Mouse (Mus musculus) E14TG2a.4 (cell line): ENCODE data around the gene Grk6.

ENCODE experiments used
- H3K27me3 ChIP-seq: 2 replicates; pipeline ENCODE4 v1.6.1; 2014; ENCODE audit warnings: low read length, control low read depth; ENCODE audit not compliant: insufficient read depth
- H3K36me3 ChIP-seq: 2 replicates; pipeline ENCODE4 v1.6.1; 2014; ENCODE audit warnings: low read length, control low read depth; ENCODE audit not compliant: insufficient read depth
- H3K4me1 ChIP-seq: replicated peaks from 2 replicates; pipeline ENCODE4 v1.6.1; 2014; ENCODE audit warnings: low read depth, low read length, control low read depth
- H3K4me3 ChIP-seq: replicated peaks from 2 replicates; pipeline ENCODE4 v1.5.1; 2014; ENCODE audit warnings: mild to moderate bottlenecking, low read length
- H3K9me3 ChIP-seq: 2 replicates; pipeline ENCODE4 v1.6.1; 2014; ENCODE audit warnings: low read length, control low read depth
- CTCF ChIP-seq: conservative IDR thresholded peaks from 2 replicates; pipeline ENCODE4 v1.5.1; 2014; ENCODE audit warnings: low read length
- NANOG ChIP-seq: IDR thresholded peaks from 2 replicates; pipeline ENCODE4 v1.6.1; 2014; ENCODE audit warnings: borderline replicate concordance, low read length, mixed read lengths
- POU5F1 ChIP-seq: IDR thresholded peaks from 2 replicates; pipeline ENCODE4 v1.6.1; 2014; ENCODE audit warnings: low read length, borderline replicate concordance

Grk6 gene

DNA sequence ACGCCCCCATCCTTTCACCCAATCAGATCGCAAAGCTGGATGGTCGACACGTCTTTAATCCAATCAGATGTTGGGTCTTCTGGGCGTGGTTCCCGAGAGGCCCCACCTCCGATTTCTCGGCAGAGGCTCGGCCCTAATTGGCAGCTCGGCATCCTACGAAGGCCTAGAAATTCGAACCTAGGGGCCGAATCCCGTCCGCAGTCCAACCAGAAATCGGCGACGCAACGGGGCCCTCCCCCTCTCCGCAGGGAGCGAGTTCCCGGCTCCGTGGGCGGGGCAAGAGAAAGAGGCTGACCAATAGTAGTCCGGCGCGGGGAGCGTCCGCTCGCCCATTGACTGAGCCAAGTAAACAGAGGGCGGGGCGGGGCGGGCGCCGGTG, at the start of gene Grk6:
Gene Grk6, plus strand, starts transcription at position 136 of the 379 bp plus-strand sequence.
- H3K4me3 ChIP-seq: peak within 1 kb of the TSS; percentile 98
- H3K27me3 ChIP-seq: no peaks in the 10 kb centered on the region
- peaks cover 34% of the 10 kb centered on the region for H3K36me3 ChIP-seq
- TF ChIP-seq POU5F1 (no peak), CTCF (no peak), NANOG (no peak; the same call in 1 of the 2 replicates)
- peaks cover 63% of the 10 kb centered on the region for H3K4me1 ChIP-seq
- peaks cover 5% of the 10 kb centered on the region; the same call in 1 of the 2 replicates for H3K9me3 ChIP-seq

DNA sequence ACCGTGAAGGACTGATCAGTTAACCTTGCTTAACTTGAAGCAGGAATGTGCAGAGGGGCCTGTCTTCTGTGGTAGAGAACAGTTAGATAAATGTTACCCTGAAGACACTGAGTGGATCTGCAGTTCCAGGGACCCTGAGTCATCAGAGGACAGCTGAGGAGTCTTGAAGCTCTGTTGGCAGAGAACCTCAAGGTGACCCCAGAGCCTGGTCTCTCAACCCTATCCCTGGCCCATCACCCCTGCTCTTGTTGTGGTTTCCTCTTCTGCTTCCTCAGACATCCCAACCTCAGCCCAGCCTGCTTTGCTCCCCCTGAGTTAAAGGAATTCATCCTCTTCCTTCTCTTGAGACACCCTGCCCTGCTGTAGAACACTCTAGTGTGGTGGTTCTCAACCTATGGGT, 46.8 kb upstream of the Grk6 start, which contains the start of gene Slc34a1:
Gene Slc34a1, plus strand, starts transcription at position 100 of the 400 bp plus-strand sequence.
- Histone ChIP-seq H3K4me1 (peaks cover 17% of the 10 kb centered on the region), H3K4me3 (no peak within 1 kb of the TSS), H3K27me3 (peaks cover 36% of the 10 kb centered on the region), H3K36me3 (no peaks in the 10 kb centered on the region), H3K9me3 (no peaks in the 10 kb centered on the region)
- TF ChIP-seq POU5F1 (no peak), NANOG (no peak), CTCF (no peak)

DNA sequence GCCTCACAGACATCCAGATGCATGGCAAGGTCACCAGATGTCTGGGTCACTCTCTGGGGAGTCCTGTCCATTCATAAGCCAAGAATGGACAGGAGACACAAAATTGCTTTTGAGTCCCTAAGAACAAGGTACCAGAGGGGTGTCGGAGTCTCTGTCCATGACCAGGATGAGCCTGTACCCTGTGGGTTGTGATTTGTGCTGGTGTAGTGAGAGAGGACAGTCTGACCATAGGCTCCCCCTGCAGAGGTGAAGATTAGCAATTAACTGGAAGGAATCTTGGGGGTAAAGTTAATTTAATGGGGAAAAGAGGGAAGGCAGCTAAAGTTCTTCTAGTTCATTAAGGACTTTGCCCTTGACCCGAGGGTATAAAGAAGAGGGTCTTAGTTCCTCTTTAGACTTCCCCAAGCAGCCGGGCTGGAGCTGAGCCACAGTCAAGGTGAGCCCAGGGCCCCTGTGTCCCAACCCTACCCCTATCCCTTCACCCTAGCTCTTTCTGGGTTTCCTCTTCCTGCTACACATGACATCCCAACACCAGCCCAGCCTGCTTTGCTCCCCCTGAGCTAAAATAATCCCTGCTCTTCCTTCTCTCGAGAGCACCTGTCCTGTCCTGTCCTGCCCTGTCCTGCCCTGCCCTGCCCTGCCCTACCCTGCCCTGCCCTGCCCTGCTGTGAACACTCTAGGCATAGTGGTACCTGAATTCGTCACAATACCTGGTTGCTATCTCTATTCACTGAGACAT, 45.4 kb upstream of the Grk6 start:
- H3K4me1 ChIP-seq: peaks cover 11% of the 10 kb centered on the region
- no peak overlapping the region for H3K4me3 ChIP-seq
- peaks cover under 1% of the 10 kb centered on the region; the same call in 1 of the 2 replicates for H3K9me3 ChIP-seq
- peaks cover 45% of the 10 kb centered on the region for H3K27me3 ChIP-seq
- no peaks in the 10 kb centered on the region for H3K36me3 ChIP-seq
- TF ChIP-seq NANOG: no peak
- no peak for TF ChIP-seq CTCF
- TF ChIP-seq POU5F1: no peak

DNA sequence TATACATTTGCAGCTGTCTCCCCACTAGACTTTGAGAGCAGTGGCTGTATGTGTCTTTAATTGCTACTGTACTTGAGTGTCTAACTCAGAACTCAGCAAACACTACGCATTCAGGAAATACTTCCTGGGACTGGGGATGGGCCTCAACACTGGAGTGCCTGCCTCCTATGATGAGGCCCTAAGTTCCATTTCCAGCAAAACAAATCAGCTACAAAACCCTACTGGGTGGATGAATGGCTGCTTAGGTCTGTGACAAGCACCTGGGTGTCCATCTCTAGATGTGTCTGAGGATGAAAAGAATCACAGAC, 44.9 kb upstream of the Grk6 start:
- Histone ChIP-seq H3K36me3 (no peaks in the 10 kb centered on the region), H3K4me3 (no peak overlapping the region), H3K9me3 (peaks cover 6% of the 10 kb centered on the region; the same call in 1 of the 2 replicates), H3K4me1 (peaks cover 7% of the 10 kb centered on the region), H3K27me3 (peaks cover 49% of the 10 kb centered on the region)
- TF ChIP-seq POU5F1 (no peak), CTCF (no peak), NANOG (no peak)

DNA sequence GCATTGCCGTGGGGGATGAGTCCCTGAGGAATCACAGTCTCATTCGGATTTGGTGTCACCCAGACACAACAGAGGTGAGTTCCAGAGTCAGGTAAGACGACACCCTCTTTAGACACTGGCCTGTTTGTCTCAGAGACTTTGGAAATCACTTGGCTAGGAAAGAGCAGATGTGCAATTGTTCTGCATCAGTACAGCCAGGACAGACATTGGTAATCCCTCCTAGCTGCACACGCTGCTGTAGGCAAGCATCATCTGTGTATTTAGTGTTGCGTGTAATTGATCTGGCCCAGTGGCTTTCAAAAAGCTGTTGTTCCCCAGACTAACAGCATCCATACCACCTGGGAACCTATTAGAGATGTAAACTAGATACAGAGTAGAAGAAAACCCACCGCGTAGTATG, 41.6 kb upstream of the Grk6 start:
- peaks cover 66% of the 10 kb centered on the region for H3K27me3 ChIP-seq
- H3K36me3 ChIP-seq: no peaks in the 10 kb centered on the region
- H3K4me1 ChIP-seq: peaks cover 13% of the 10 kb centered on the region
- no peak overlapping the region for H3K4me3 ChIP-seq
- TF ChIP-seq NANOG (no peak), CTCF (no peak), POU5F1 (no peak)
- H3K9me3 ChIP-seq: peaks cover 7% of the 10 kb centered on the region; the same call in 1 of the 2 replicates

DNA sequence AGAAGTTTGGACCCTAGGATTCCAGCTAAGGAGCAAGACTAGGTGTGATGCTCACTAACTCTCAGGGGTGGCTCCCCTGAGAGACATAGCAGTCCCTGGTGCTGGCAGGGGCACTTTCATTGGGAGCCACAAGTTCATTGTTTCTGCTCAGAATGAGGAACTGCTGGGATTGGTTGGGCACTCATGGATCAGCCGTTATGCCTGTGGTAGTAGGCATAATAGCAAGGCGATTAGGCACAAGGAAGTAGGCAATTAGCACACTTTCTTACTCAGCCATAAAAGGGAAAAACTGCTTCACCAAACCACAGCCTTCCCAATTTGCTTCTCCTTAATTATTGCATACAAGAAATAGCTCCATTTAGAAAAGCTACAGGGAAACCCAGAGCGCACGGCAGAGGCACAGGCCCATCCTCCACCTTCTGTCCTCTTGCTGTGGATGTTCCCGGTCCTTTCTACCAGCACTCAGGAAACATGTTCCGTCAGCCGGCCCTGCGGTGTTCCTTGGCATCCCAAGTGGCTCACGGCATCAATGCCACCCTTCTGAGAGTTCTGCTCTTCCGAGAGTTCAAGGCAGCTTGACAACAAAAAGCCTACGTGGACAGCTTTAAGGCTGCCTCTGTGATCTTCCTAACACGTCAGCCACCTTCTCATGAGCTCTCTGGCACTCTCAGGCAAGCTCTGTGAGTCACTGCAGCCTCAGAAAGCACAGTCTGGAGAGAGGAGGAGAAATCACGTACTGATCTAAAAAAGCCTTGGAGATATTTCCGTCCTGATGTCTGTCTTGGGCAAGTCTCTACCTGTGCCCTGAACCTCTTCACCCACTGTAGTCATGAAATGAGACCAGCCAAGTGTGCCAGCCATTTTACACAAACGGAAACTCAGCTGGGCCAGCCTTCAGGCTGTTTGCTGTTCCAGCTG, 40.7 kb upstream of the Grk6 start:
- H3K9me3 ChIP-seq: peaks cover 7% of the 10 kb centered on the region; the same call in 1 of the 2 replicates
- H3K36me3 ChIP-seq: no peaks in the 10 kb centered on the region
- no peak for TF ChIP-seq NANOG
- TF ChIP-seq CTCF: no peak
- TF ChIP-seq POU5F1: no peak
- H3K4me3 ChIP-seq: no peak overlapping the region
- peaks cover 69% of the 10 kb centered on the region for H3K27me3 ChIP-seq
- peaks cover 16% of the 10 kb centered on the region for H3K4me1 ChIP-seq

DNA sequence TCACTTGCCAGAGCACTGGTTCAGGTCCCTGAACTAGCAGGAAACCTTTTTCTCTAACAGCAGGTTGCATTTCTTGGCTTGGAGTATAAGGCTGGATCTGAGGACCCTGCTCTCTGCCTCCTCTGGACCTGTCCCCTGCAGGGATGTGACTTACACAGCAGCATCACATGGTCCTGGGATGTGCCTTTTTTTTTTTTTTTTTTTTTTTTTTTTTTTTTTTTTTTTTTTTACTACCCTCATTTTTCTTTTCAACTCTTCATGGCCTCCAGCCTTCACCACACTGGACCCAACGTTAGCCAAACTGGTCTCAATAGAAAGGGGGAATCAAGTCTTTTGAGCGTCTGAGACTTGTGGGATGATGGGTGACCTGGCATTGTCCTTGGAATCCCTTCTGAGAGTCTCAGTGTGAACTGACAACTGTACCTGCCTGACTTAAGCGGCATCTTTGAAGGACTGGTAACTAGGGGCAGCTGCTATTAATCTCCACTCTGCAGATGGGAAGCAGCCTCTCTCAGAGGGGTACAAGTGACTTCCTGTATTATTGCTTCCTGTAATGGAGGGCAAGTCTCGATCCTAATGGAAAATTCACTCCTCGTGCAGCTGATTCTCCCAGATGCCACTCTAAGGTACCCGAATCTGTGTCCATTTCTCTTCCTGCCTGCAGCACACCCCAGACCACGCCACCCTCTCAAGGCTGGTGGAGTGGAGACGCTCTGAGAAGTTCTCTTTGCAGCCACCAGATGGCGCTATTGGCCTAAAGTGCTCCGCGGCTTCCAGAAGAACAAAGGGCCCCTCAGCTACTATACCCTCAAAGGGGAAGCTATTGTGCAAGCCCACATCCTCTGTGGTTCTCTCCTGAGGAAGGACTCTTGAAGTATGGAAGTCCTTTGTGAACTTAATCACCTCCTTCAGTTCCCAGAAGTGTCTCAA, 39.8 kb upstream of the Grk6 start:
- Histone ChIP-seq H3K4me3 (no peak overlapping the region), H3K36me3 (no peaks in the 10 kb centered on the region), H3K27me3 (peaks cover 70% of the 10 kb centered on the region), H3K4me1 (peaks cover 16% of the 10 kb centered on the region), H3K9me3 (peaks cover 7% of the 10 kb centered on the region; the same call in 1 of the 2 replicates)
- no peak for TF ChIP-seq NANOG
- peak; percentile 96 for TF ChIP-seq CTCF
